Mouse (Mus musculus) spleen, adult 2 months (tissue): ENCODE data around the gene Rasl2-9.

Source experiments
- CTCF ChIP-seq: fragments of 200-500 bp; IDR thresholded peaks from 2 replicates; pipeline ENCODE4 v1.5.1; 2011; ENCODE audit warnings: mild to moderate bottlenecking, inconsistent platforms; ENCODE audit not compliant: insufficient read depth, insufficient read length, insufficient replicate concordance; ENCODE audit errors: extremely low read depth
- POLR2A ChIP-seq: fragments of 200-500 bp; IDR thresholded peaks from 2 replicates; pipeline ENCODE4 v1.6.1; 2011; ENCODE audit warnings: low read depth, low read length, inconsistent platforms

DNA sequence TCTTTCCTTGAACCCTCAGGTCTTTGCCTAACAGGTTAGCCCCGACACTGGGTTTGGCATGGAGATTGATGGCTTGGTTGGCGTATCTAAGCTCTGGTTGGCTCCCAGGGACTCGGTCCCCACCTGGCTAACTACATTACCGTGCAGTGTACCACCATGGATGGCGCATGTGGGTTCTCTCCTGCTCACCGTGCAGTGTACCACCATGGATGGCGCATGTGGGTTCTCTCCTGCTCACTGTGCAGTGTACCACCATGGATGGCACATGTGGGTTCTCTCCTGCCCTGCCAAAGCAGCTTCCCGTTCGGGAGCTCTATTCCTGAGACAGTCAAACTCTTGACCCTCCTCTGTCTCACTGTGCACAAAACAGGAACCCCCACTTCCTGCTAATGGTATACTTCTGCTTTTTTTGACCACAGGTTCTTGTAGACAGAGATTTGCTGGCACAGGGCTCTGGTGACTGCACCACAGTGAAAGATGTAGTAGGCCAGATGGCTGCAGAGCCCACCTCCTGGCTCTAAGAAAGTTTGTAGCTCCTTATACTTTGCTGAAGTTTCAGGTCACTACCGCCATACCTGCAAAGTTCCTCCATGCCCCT, 24.6 kb downstream of the Rasl2-9 start:
- no peak for TF ChIP-seq CTCF
- TF ChIP-seq POLR2A, result no peak
